Mouse (Mus musculus): Measurements from ENCODE around the gene Zfp369. TPM values are rescaled to one million over a fixed set of nuclear protein-coding genes. Genes with fewer than 3 reads are reported as not detected.

Gene Zfp369
- total and polyA plus RNA-seq, 3 experiments: 8.4 to 11.1 (median 9.9) TPM

GRCm38 (mm10) chr13:65262086-65262485 lies 16.5 kb upstream of the Zfp369 start:
- dilution Hi-C loops (cut with MboI; ENCODE audit: extremely low pct_ligation_motif_present, extremely low pct_unique_long_range_greater_than_20kb, low sequenced_read_pairs): no loop called here
- DNase-seq (ENCODE audit: extremely low read depth): no peak
- TF ChIP-seq ZKSCAN1 (IDR thresholded peaks at IDR 0.05; ENCODE audit: borderline replicate concordance, low read depth, low read length) (no peak), SMC3 (IDR thresholded peaks at IDR 0.05; ENCODE audit: low read depth, low read length) (no peak)

DNA sequence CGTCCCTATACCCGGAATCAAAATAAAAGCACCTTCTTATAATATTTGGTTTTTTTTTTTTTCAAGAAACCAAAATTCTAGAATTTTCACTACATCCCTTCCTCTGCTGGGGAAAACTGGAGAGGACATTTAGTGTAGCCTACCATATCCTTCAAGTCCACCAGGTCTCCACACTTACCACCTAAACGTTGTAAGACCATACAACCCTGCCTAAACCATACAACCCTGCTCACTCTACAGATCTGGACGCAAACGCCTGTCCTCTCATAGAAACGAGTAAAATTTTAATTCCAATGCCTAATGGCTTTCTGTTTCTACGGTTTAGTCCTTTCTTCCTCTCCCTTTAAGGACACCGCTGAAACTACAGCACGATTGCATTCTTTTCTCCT lies 626 bp upstream of the Zfp369 start:
- Histone ChIP-seq H3K27ac (ENCODE audit: insufficient read depth, low read depth) (peak overlapping the region; percentile 71), H3K36me3 (replicated peaks in 1 of 2; ENCODE audit: control insufficient read depth in 1 of 2, insufficient read depth in 1 of 2, low read length in 1 of 2) (peaks cover 0 to 6% of the 10 kb centered on the region in 2 experiments), H3K79me2 (replicated peaks; ENCODE audit: control insufficient read depth, extremely low read depth, insufficient read depth, poor library complexity, severe bottlenecking) (peaks cover 18% of the 10 kb centered on the region), H3K4me2 (ENCODE audit: insufficient read depth, low read depth, poor library complexity, severe bottlenecking) (peak overlapping the region; percentile 84), H3K27me3 (replicated peaks) (no peaks in the 10 kb centered on the region), H3K9me3 (replicated peaks; ENCODE audit: low read length) (no peaks in the 10 kb centered on the region), H3K4me3 (replicated peaks in 1 of 3; ENCODE audit: low read depth in 2 of 3, low read length in 2 of 3, poor library complexity in 1 of 3) (peak overlapping the region; percentile 73 to 93 (median 77)), H3K4me1 (ENCODE audit: control insufficient read depth in 1 of 2, insufficient read depth in 2 of 2) (peaks cover 0 to 13% of the 10 kb centered on the region in 2 experiments; a peak in 2 of 4 replicates), H3K9ac (ENCODE audit: insufficient read depth, low read depth) (peak overlapping the region; percentile 86)
- dilution Hi-C loops (cut with MboI; ENCODE audit: extremely low pct_ligation_motif_present, extremely low pct_unique_long_range_greater_than_20kb, low sequenced_read_pairs) (no loop called here), in situ Hi-C loops (cut with MboI; ENCODE audit: low pct_ligation_motif_present, low pct_unique_long_range_greater_than_20kb, low sequenced_read_pairs) (loop anchor here (5.0 to 25.0 kb wide), 2 partner anchors 36 to 91 kb away; no protein-coding TSS in a partner anchor)
- TF ChIP-seq POLR2A (IDR thresholded peaks at IDR 0.05; ENCODE audit: low read depth, low read length): no peak
- no peak for TF ChIP-seq CHD1 (IDR thresholded peaks at IDR 0.05; ENCODE audit: low read depth, low read length)
- no peak for TF ChIP-seq MEF2A (IDR thresholded peaks at IDR 0.05; ENCODE audit: borderline replicate concordance, low read depth, low read length)
- TF ChIP-seq MYC (IDR thresholded peaks at IDR 0.05; ENCODE audit: low read depth, low read length): 0 out of 2 replicates have a peak, but pooled peaks have one; percentile 34
- TF ChIP-seq ETS1 (conservative IDR thresholded peaks at IDR 0.05; ENCODE audit: low read depth, low read length): 0 out of 2 replicates have a peak, but pooled peaks have one; percentile 6
- DNase-seq (ENCODE audit: extremely low read depth): no peak

More at GRCm38 (mm10) chr13:65262086-65262485, 16.5 kb upstream of the Zfp369 start:
- no peak overlapping the region for H3K9ac ChIP-seq (ENCODE audit: insufficient read depth, low read depth)
- no peak overlapping the region for H3K4me2 ChIP-seq (ENCODE audit: insufficient read depth, low read depth, poor library complexity, severe bottlenecking)
- H3K4me3 ChIP-seq (replicated peaks in 1 of 3; ENCODE audit: low read depth in 2 of 3, low read length in 2 of 3, poor library complexity in 1 of 3): no peak overlapping the region
- no peak overlapping the region for H3K27ac ChIP-seq (ENCODE audit: insufficient read depth, low read depth)
- H3K27me3 ChIP-seq (replicated peaks): no peaks in the 10 kb centered on the region
- H3K79me2 ChIP-seq (replicated peaks; ENCODE audit: control insufficient read depth, extremely low read depth, insufficient read depth, poor library complexity, severe bottlenecking): no peaks in the 10 kb centered on the region; the same call in 1 of the 2 replicates
- in situ Hi-C loops (cut with MboI; ENCODE audit: low pct_ligation_motif_present, low pct_unique_long_range_greater_than_20kb, low sequenced_read_pairs): no loop called here
- peaks cover 30 to 52% of the 10 kb centered on the region in 2 experiments for H3K36me3 ChIP-seq (replicated peaks in 1 of 2; ENCODE audit: control insufficient read depth in 1 of 2, insufficient read depth in 1 of 2, low read length in 1 of 2)
- H3K4me1 ChIP-seq (ENCODE audit: control insufficient read depth in 1 of 2, insufficient read depth in 2 of 2): no peaks in the 10 kb centered on the region
- peaks cover 56% of the 10 kb centered on the region for H3K9me3 ChIP-seq (replicated peaks; ENCODE audit: low read length)

GRCm38 (mm10) chr13:65286771-65287170 lies 8.2 kb downstream of the Zfp369 start:
- no peak for DNase-seq (ENCODE audit: extremely low read depth)
- Histone ChIP-seq H3K4me1 (ENCODE audit: control insufficient read depth in 1 of 2, insufficient read depth in 2 of 2) (no peaks in the 10 kb centered on the region), H3K4me3 (replicated peaks in 1 of 3; ENCODE audit: low read depth in 2 of 3, low read length in 2 of 3, poor library complexity in 1 of 3) (no peak overlapping the region), H3K79me2 (replicated peaks; ENCODE audit: control insufficient read depth, extremely low read depth, insufficient read depth, poor library complexity, severe bottlenecking) (no peaks in the 10 kb centered on the region), H3K4me2 (ENCODE audit: insufficient read depth, low read depth, poor library complexity, severe bottlenecking) (no peak overlapping the region), H3K9ac (ENCODE audit: insufficient read depth, low read depth) (no peak overlapping the region), H3K9me3 (replicated peaks; ENCODE audit: low read length) (peaks cover 36% of the 10 kb centered on the region), H3K27ac (ENCODE audit: insufficient read depth, low read depth) (no peak overlapping the region), H3K27me3 (replicated peaks) (no peaks in the 10 kb centered on the region), H3K36me3 (replicated peaks in 1 of 2; ENCODE audit: control insufficient read depth in 1 of 2, insufficient read depth in 1 of 2, low read length in 1 of 2) (peaks cover 28 to 65% of the 10 kb centered on the region in 2 experiments)
- in situ Hi-C loops (cut with MboI; ENCODE audit: low pct_ligation_motif_present, low pct_unique_long_range_greater_than_20kb, low sequenced_read_pairs) (loop anchor here (25.0 kb wide), 1 partner anchor 99 kb away; no protein-coding TSS in a partner anchor), dilution Hi-C loops (cut with MboI; ENCODE audit: extremely low pct_ligation_motif_present, extremely low pct_unique_long_range_greater_than_20kb, low sequenced_read_pairs) (no loop called here)
- TF ChIP-seq ZMIZ1 (IDR thresholded peaks at IDR 0.05; ENCODE audit: low read depth, low read length) (no peak), ZKSCAN1 (IDR thresholded peaks at IDR 0.05; ENCODE audit: borderline replicate concordance, low read depth, low read length) (no peak), MXI1 (IDR thresholded peaks at IDR 0.05; ENCODE audit: low read depth, low read length) (no peak), KAT2A (IDR thresholded peaks at IDR 0.05; ENCODE audit: insufficient replicate concordance, low read length) (no peak), CHD2 (IDR thresholded peaks at IDR 0.05; ENCODE audit: low read length) (no peak), ETS1 (conservative IDR thresholded peaks at IDR 0.05; ENCODE audit: low read depth, low read length) (no peak), GABPA (IDR thresholded peaks at IDR 0.05; ENCODE audit: insufficient replicate concordance, low read depth, low read length) (no peak), JUN (IDR thresholded peaks at IDR 0.05; ENCODE audit: insufficient read depth, low read depth, low read length) (no peak), ZNF384 (IDR thresholded peaks at IDR 0.05; ENCODE audit: low read depth, low read length) (no peak), POLR2AphosphoS2 (IDR thresholded peaks at IDR 0.05; ENCODE audit: low read depth, low read length) (no peak), USF1 (IDR thresholded peaks at IDR 0.05; ENCODE audit: low read depth, low read length) (no peak), MAX (IDR thresholded peaks at IDR 0.05; ENCODE audit: low read length) (no peak), IRF4 (IDR thresholded peaks at IDR 0.05; ENCODE audit: low read depth, low read length) (no peak)

Data from CH12.LX (cell line).